Mouse (Mus musculus): ENCODE results near the gene Lsg1.

- no peak for TF ChIP-seq CTCF (conservative IDR thresholded peaks at IDR 0.05; ENCODE audit: insufficient read depth, insufficient read length, low read depth, low read length)
- no peak for TF ChIP-seq POLR2A (IDR thresholded peaks at IDR 0.05; ENCODE audit: low read depth, low read length)
Observed at GRCm38 (mm10) chr16:30550748-30551192, 36.6 kb downstream of the Lsg1 start, which contains the start of gene Tmem44.

Data from kidney, adult 2 months (tissue).